In the genomic region with DNA sequence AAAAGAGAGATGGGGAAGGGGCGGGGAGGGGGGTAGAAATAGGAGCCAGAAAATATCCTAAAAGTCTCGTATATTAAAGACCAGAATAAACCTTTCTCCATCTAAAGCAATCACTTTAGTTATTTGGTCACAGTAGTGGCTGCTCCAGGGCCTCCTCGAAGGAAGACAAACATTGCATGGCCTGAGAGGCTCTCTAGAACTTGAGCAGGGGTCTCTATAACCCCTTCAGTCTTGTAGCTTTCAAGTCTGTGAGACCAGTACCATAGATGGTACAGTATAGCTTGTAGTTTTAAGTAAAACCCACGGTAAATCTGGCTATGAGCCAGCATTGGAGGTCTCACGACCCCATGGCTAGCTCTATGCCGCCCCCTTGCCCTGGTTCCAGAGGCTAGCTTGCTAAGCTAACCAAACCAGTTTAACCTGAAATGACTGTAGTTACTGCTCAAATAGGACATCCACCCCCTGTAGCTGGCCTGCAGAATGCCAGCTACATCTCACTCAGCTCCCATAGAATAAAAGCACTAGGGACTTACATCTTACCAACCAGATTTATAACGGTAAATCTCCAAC, we compare ENCODE assay signal across 12 mouse cellular contexts.
"Had no signal": no experiment of that assay in that cellular context is flagged by ENCODE, and none has a peak within 500 bp of the region (broad histone marks: within the 10 kb centered on the region; RNA-seq: fewer than 3 reads in every experiment).

No protein-coding gene starts in this region.

- H3K36me3 ChIP-seq: limb, embryonic 10.5 days; liver, embryonic 12.5 days; midbrain, embryonic 10.5 days; neural tube, embryonic 15.5 days had no signal

- H3K9me3 ChIP-seq: limb, embryonic 10.5 days; liver, embryonic 12.5 days; midbrain, embryonic 10.5 days; neural tube, embryonic 15.5 days had no signal

- H3K27me3 ChIP-seq: liver, embryonic 12.5 days; neural tube, embryonic 15.5 days had no signal

- H3K4me3 ChIP-seq: limb, embryonic 10.5 days; liver, embryonic 12.5 days; midbrain, embryonic 10.5 days; myocyte; neural tube, embryonic 15.5 days had no signal

- H3K4me2 ChIP-seq: liver, embryonic 12.5 days; neural tube, embryonic 15.5 days had no signal

- DNase-seq: kidney, adult 11 months; kidney, adult 9 months; kidney, postnatal 14 days; lung, postnatal 4 days; right cerebral cortex, adult 18-20 months; right cerebral cortex, postnatal 25 days; thymus, postnatal 36 days had no signal

- ATAC-seq: liver, embryonic 12.5 days had no signal

- H3K4me1 ChIP-seq: liver, embryonic 12.5 days; midbrain, embryonic 10.5 days; neural tube, embryonic 15.5 days had no signal

- H3K27ac ChIP-seq: limb, embryonic 10.5 days; liver, embryonic 12.5 days; midbrain, embryonic 10.5 days; neural tube, embryonic 15.5 days had no signal

- H3K9ac ChIP-seq: liver, embryonic 12.5 days; neural tube, embryonic 15.5 days had no signal
